Mouse (Mus musculus) stomach, postnatal 0 days (tissue): ENCODE results near the gene Clec2d.

Experiments used
- CTCF ChIP-seq: IDR thresholded peaks from 2 replicates; pipeline ENCODE4 v1.5.1; 2016; ENCODE audit warnings: antibody characterized with exemption, low read depth, mild to moderate bottlenecking, moderate library complexity
- EP300 ChIP-seq: optimal IDR thresholded peaks from 2 replicates; pipeline ENCODE3; 2016; ENCODE audit warnings: antibody characterized with exemption

GRCm38 (mm10) chr6:129235855-129236461 is 55.5 kb downstream of the Clec2d start:
- TF ChIP-seq CTCF (no peak), EP300 (no peak)
